Mouse (Mus musculus) ES-E14 (cell line): ENCODE data around the gene Plxdc1. TPM values are rescaled to one million over a fixed set of nuclear protein-coding genes. Genes with fewer than 3 reads are reported as not detected.

Experiments
- DNase-seq: peaks from one replicate; pipeline ENCODE4 v3.0.0-alpha.2; 2013; ENCODE audit warnings: low read depth, low spot score
- H3K27ac ChIP-seq: 2 replicates; pipeline ENCODE4 v1.5.1; 2012; ENCODE audit warnings: low read depth, mild to moderate bottlenecking, low read length, moderate library complexity, mixed read lengths; ENCODE audit not compliant: poor library complexity, insufficient read depth, severe bottlenecking
- H3K36me3 ChIP-seq: 2 replicates; pipeline ENCODE4 v1.6.1; 2012; ENCODE audit warnings: mild to moderate bottlenecking, low read length, moderate library complexity, mixed read lengths; ENCODE audit not compliant: control insufficient read depth, poor library complexity, insufficient read depth, severe bottlenecking
- H3K4me1 ChIP-seq, 2 experiments: fragments of 150-350 bp in 1 of 2; sonication (generic) in 1 of 2; 2 replicates each; pipeline ENCODE4 v1.6.1; 2012; ENCODE audit warnings: low read length in 2 of 2, mild to moderate bottlenecking in 1 of 2, mixed read lengths in 1 of 2; ENCODE audit not compliant: control insufficient read depth in 2 of 2, insufficient read depth in 2 of 2, poor library complexity in 1 of 2
- H3K4me3 ChIP-seq, 2 experiments: fragments of 150-350 bp in 1 of 2; sonication (generic) in 1 of 2; 2 replicates each; pipeline ENCODE4 v1.5.1; 2012; ENCODE audit warnings: low read length in 2 of 2, low read depth in 1 of 2, mild to moderate bottlenecking in 1 of 2, mixed read lengths in 1 of 2; ENCODE audit not compliant: insufficient read depth in 1 of 2, poor library complexity in 1 of 2, severe bottlenecking in 1 of 2
- H3K9ac ChIP-seq: 2 replicates; pipeline ENCODE4 v1.6.1; 2012; ENCODE audit warnings: low read depth, mild to moderate bottlenecking, low read length, mixed read lengths; ENCODE audit not compliant: poor library complexity, insufficient read depth, severe bottlenecking
- H3K9me3 ChIP-seq: fragments of 150-350 bp; sonication (generic); 2 replicates; pipeline ENCODE4 v1.6.1; 2012; ENCODE audit warnings: low read depth, mild to moderate bottlenecking, low read length; ENCODE audit not compliant: control insufficient read depth, insufficient read depth
- CHD2 ChIP-seq: IDR thresholded peaks from 2 replicates; pipeline ENCODE4 v1.6.1; 2014; ENCODE audit warnings: mild to moderate bottlenecking, low read depth, low read length, inconsistent platforms
- HCFC1 ChIP-seq: IDR thresholded peaks from 2 replicates; pipeline ENCODE4 v1.6.1; 2012; ENCODE audit warnings: low read length, inconsistent platforms, borderline replicate concordance; ENCODE audit not compliant: insufficient read depth
- MAFK ChIP-seq: IDR thresholded peaks from 2 replicates; pipeline ENCODE4 v1.6.1; 2014; ENCODE audit warnings: mild to moderate bottlenecking, low read depth, low read length, inconsistent platforms; ENCODE audit not compliant: insufficient read depth
- ZC3H11A ChIP-seq: IDR thresholded peaks from 2 replicates; pipeline ENCODE4 v1.6.1; 2012; ENCODE audit warnings: low read depth, mild to moderate bottlenecking, inconsistent platforms, low read length, borderline replicate concordance
- ZNF384 ChIP-seq: IDR thresholded peaks from 2 replicates; pipeline ENCODE4 v1.6.1; 2012; ENCODE audit warnings: low read depth, low read length, inconsistent platforms
- in situ Hi-C, 2 experiments: fragments of 600-800 bp; cut with MboI; formaldehyde crosslinking; loops; one replicate each; pipeline ENCODE4 v1.15.1; 2025; ENCODE audit warnings: low sequenced_read_pairs in 2 of 2, inconsistent platforms in 1 of 2; ENCODE audit not compliant: unreplicated experiment in 2 of 2
- total RNA-seq: library from RNA; depleted of rRNA; stranded (reverse); fragments of 300-350 nt; gene quantifications from 2 replicates; pipeline ENCODE4 v1.2.3, GENCODE M21; 2012

Plxdc1 gene
- total RNA-seq, 1 experiment, result 2.5 TPM

DNA sequence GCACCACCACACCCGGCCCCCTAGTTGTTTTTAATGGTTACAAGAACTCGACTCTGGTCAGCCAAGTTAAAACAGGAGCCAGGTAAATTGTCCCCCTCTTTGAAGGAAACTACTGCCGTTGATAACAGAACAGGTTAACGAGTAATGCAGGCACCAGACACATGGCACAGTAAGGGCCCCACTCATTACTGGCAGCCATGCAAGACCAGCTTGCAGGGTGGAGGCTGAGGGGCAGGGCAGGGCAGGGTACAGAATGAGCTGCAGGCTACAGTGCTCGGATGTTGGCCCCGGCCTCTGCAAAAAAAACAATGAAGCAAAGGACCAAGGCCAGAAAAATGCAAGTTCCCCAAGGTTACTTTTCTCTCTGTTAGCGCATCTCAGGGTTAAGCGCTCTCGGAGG is 62.6 kb downstream of the Plxdc1 start:
- DNase-seq, result no peak
- no peak overlapping the region for H3K9ac ChIP-seq
- no peak overlapping the region for H3K27ac ChIP-seq
- no peaks in the 10 kb centered on the region for H3K9me3 ChIP-seq
- TF ChIP-seq HCFC1, result no peak
- no peak for TF ChIP-seq CHD2
- no peak for TF ChIP-seq ZNF384
- TF ChIP-seq MAFK, result no peak
- no peak for TF ChIP-seq ZC3H11A
- H3K4me3 ChIP-seq, result no peak overlapping the region
- peaks cover 0 to 3% of the 10 kb centered on the region in 2 experiments; a peak in 2 of 4 replicates for H3K4me1 ChIP-seq
- no peaks in the 10 kb centered on the region; the same call in 1 of the 2 replicates for H3K36me3 ChIP-seq
- in situ Hi-C loops, result no loop called here

GRCm38 (mm10) chr11:97915974-97916503 is 70.2 kb downstream of the Plxdc1 start:
- in situ Hi-C loops, result no loop called here
- TF ChIP-seq HCFC1 (no peak), CHD2 (no peak), ZC3H11A (no peak), ZNF384 (no peak), MAFK (no peak)
- no peak for DNase-seq
- Histone ChIP-seq H3K9me3 (no peaks in the 10 kb centered on the region), H3K4me3 (peak overlapping the region; percentile 31 to 66), H3K4me1 (peaks cover 19 to 24% of the 10 kb centered on the region in 2 experiments), H3K36me3 (no peaks in the 10 kb centered on the region), H3K9ac (peak overlapping the region; percentile 67; the same call in 1 of the 2 replicates), H3K27ac (peak overlapping the region; percentile 48; the same call in 1 of the 2 replicates)

- H3K4me3 ChIP-seq, result peak overlapping the region in 1 of 2 experiments; percentile 66; a peak in 1 of 4 replicates
- H3K4me1 ChIP-seq, result peaks cover 19 to 27% of the 10 kb centered on the region in 2 experiments
- H3K9ac ChIP-seq, result peak overlapping the region; percentile 67; the same call in 1 of the 2 replicates
- H3K27ac ChIP-seq, result peak overlapping the region; percentile 48; the same call in 1 of the 2 replicates
- no peak for DNase-seq
- no peaks in the 10 kb centered on the region for H3K36me3 ChIP-seq
- TF ChIP-seq ZNF384 (peak; percentile 55; the same call in 1 of the 2 replicates), CHD2 (no peak), ZC3H11A (no peak)
- in situ Hi-C loops, result no loop called here
- H3K9me3 ChIP-seq, result no peaks in the 10 kb centered on the region
These were observed 70.8 kb downstream of the Plxdc1 start for GRCm38 (mm10) chr11:97915471-97915870.

DNA sequence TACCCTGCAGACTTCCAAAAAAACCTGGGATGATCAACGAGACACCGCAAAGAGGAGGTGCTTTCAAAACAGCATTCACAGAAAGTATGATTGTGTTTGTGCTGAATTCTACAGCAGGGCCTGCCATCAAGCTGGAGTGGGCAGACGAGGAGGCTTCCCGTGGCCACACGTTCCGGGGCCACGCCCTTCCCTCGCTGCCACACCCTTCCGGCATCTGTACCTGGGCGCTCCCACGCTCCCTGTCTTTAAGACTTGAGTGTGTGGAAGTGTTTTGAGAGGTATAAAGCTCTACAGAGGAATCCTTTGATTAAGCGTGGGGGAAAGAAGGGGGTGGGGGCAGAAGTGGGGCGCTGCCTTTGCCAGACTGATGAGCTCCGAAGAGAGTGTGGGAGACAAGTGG is 73.1 kb downstream of the Plxdc1 start:
- Histone ChIP-seq H3K4me1 (peaks cover 22 to 29% of the 10 kb centered on the region in 2 experiments), H3K4me3 (peak overlapping the region; percentile 2 to 11; a peak in 1 of 4 replicates), H3K9ac (no peak overlapping the region; the same call in 1 of the 2 replicates), H3K36me3 (no peaks in the 10 kb centered on the region), H3K27ac (no peak overlapping the region), H3K9me3 (no peaks in the 10 kb centered on the region)
- in situ Hi-C loops, result no loop called here
- TF ChIP-seq ZC3H11A, result no peak
- no peak for TF ChIP-seq MAFK
- TF ChIP-seq CHD2, result no peak
- no peak for TF ChIP-seq HCFC1
- TF ChIP-seq ZNF384, result no peak
- DNase-seq, result no peak
